Mouse (Mus musculus): ENCODE data around the gene Gm20715. TPM values are rescaled to one million over a fixed set of nuclear protein-coding genes. Genes with fewer than 3 reads are reported as not detected.

Gm20715 gene
- polyA plus RNA-seq, 1 experiment = not detected

- Histone ChIP-seq H3K4me1 (replicated peaks; ENCODE audit: control insufficient read depth, insufficient read depth, low read length) (peaks cover 10% of the 10 kb centered on the region), H3K4me3 (ENCODE audit: control insufficient read depth, insufficient read depth, low read length) (no peak overlapping the region), H3K27me3 (ENCODE audit: control insufficient read depth, insufficient read depth, low read length) (no peaks in the 10 kb centered on the region), H3K27ac (ENCODE audit: control insufficient read depth, insufficient read depth, low read length) (no peak overlapping the region), H3K36me3 (ENCODE audit: control insufficient read depth, insufficient read depth, low read length) (no peaks in the 10 kb centered on the region)
- WGBS = 14% methylated on average over 8 of the region's 8 CpGs
- no peak for DNase-seq
- TF ChIP-seq CTCF (IDR thresholded peaks at IDR 0.05; ENCODE audit: borderline replicate concordance, control insufficient read depth, extremely low read depth, insufficient read depth, low read length, poor library complexity) (no peak), POLR2A (IDR thresholded peaks at IDR 0.05; ENCODE audit: control insufficient read depth, extremely low read depth, insufficient read depth, low read length, poor library complexity) (no peak)
These were observed 26.1 kb upstream of the Gm20715 start for GRCm38 (mm10) chr7:6384011-6384410.

GRCm38 (mm10) chr7:6386995-6387394 lies 23.1 kb upstream of the Gm20715 start:
- no peak for TF ChIP-seq CTCF (IDR thresholded peaks at IDR 0.05; ENCODE audit: borderline replicate concordance, control insufficient read depth, extremely low read depth, insufficient read depth, low read length, poor library complexity)
- TF ChIP-seq POLR2A (IDR thresholded peaks at IDR 0.05; ENCODE audit: control insufficient read depth, extremely low read depth, insufficient read depth, low read length, poor library complexity) = no peak
- Histone ChIP-seq H3K27me3 (ENCODE audit: control insufficient read depth, insufficient read depth, low read length) (no peaks in the 10 kb centered on the region), H3K27ac (ENCODE audit: control insufficient read depth, insufficient read depth, low read length) (no peak overlapping the region), H3K4me3 (ENCODE audit: control insufficient read depth, insufficient read depth, low read length) (no peak overlapping the region), H3K4me1 (replicated peaks; ENCODE audit: control insufficient read depth, insufficient read depth, low read length) (peaks cover 10% of the 10 kb centered on the region), H3K36me3 (ENCODE audit: control insufficient read depth, insufficient read depth, low read length) (no peaks in the 10 kb centered on the region)
- WGBS = 96% methylated on average over 8 of the region's 8 CpGs
- DNase-seq = no peak

GRCm38 (mm10) chr7:6388971-6389370 lies 21.1 kb upstream of the Gm20715 start:
- H3K36me3 ChIP-seq (ENCODE audit: control insufficient read depth, insufficient read depth, low read length) = no peaks in the 10 kb centered on the region
- no peaks in the 10 kb centered on the region for H3K4me1 ChIP-seq (replicated peaks; ENCODE audit: control insufficient read depth, insufficient read depth, low read length)
- WGBS = 93% methylated on average over 5 of the region's 5 CpGs
- no peak overlapping the region for H3K27ac ChIP-seq (ENCODE audit: control insufficient read depth, insufficient read depth, low read length)
- no peak for DNase-seq
- H3K4me3 ChIP-seq (ENCODE audit: control insufficient read depth, insufficient read depth, low read length) = no peak overlapping the region
- TF ChIP-seq POLR2A (IDR thresholded peaks at IDR 0.05; ENCODE audit: control insufficient read depth, extremely low read depth, insufficient read depth, low read length, poor library complexity) = no peak
- TF ChIP-seq CTCF (IDR thresholded peaks at IDR 0.05; ENCODE audit: borderline replicate concordance, control insufficient read depth, extremely low read depth, insufficient read depth, low read length, poor library complexity) = no peak
- no peaks in the 10 kb centered on the region for H3K27me3 ChIP-seq (ENCODE audit: control insufficient read depth, insufficient read depth, low read length)

GRCm38 (mm10) chr7:6389449-6389848 lies 20.6 kb upstream of the Gm20715 start:
- no peak for DNase-seq
- WGBS = 84% methylated on average over 5 of the region's 5 CpGs
- Histone ChIP-seq H3K27ac (ENCODE audit: control insufficient read depth, insufficient read depth, low read length) (no peak overlapping the region), H3K4me3 (ENCODE audit: control insufficient read depth, insufficient read depth, low read length) (no peak overlapping the region), H3K27me3 (ENCODE audit: control insufficient read depth, insufficient read depth, low read length) (no peaks in the 10 kb centered on the region), H3K4me1 (replicated peaks; ENCODE audit: control insufficient read depth, insufficient read depth, low read length) (no peaks in the 10 kb centered on the region), H3K36me3 (ENCODE audit: control insufficient read depth, insufficient read depth, low read length) (no peaks in the 10 kb centered on the region)
- no peak for TF ChIP-seq CTCF (IDR thresholded peaks at IDR 0.05; ENCODE audit: borderline replicate concordance, control insufficient read depth, extremely low read depth, insufficient read depth, low read length, poor library complexity)
- TF ChIP-seq POLR2A (IDR thresholded peaks at IDR 0.05; ENCODE audit: control insufficient read depth, extremely low read depth, insufficient read depth, low read length, poor library complexity) = no peak

- TF ChIP-seq POLR2A (IDR thresholded peaks at IDR 0.05; ENCODE audit: control insufficient read depth, extremely low read depth, insufficient read depth, low read length, poor library complexity) = no peak
- no peak for TF ChIP-seq CTCF (IDR thresholded peaks at IDR 0.05; ENCODE audit: borderline replicate concordance, control insufficient read depth, extremely low read depth, insufficient read depth, low read length, poor library complexity)
- no peaks in the 10 kb centered on the region for H3K36me3 ChIP-seq (ENCODE audit: control insufficient read depth, insufficient read depth, low read length)
- H3K4me3 ChIP-seq (ENCODE audit: control insufficient read depth, insufficient read depth, low read length) = peak within 1 kb of the TSS; percentile 92
- peaks cover 4% of the 10 kb centered on the region for H3K4me1 ChIP-seq (replicated peaks; ENCODE audit: control insufficient read depth, insufficient read depth, low read length)
- no peak within 1 kb of the TSS; the same call in 1 of the 2 replicates for H3K27ac ChIP-seq (ENCODE audit: control insufficient read depth, insufficient read depth, low read length)
- WGBS = 33% methylated on average over 25 of the region's 25 CpGs
- no peaks in the 10 kb centered on the region for H3K27me3 ChIP-seq (ENCODE audit: control insufficient read depth, insufficient read depth, low read length)
- peak; percentile 57 for DNase-seq
These were observed 11.8 kb upstream of the Gm20715 start, which contains the start of gene Smim17 for GRCm38 (mm10) chr7:6397996-6398975. Smim17 (plus strand) TSS chr7:6398715.

GRCm38 (mm10) chr7:6414626-6415441 lies 4.8 kb downstream of the Gm20715 start:
- no peaks in the 10 kb centered on the region for H3K27me3 ChIP-seq (ENCODE audit: control insufficient read depth, insufficient read depth, low read length)
- H3K27ac ChIP-seq (ENCODE audit: control insufficient read depth, insufficient read depth, low read length) = no peak overlapping the region
- H3K36me3 ChIP-seq (ENCODE audit: control insufficient read depth, insufficient read depth, low read length) = no peaks in the 10 kb centered on the region
- no peak overlapping the region for H3K4me3 ChIP-seq (ENCODE audit: control insufficient read depth, insufficient read depth, low read length)
- 9% methylated on average over 21 of the region's 22 CpGs for WGBS
- TF ChIP-seq CTCF (IDR thresholded peaks at IDR 0.05; ENCODE audit: borderline replicate concordance, control insufficient read depth, extremely low read depth, insufficient read depth, low read length, poor library complexity) = no peak
- no peaks in the 10 kb centered on the region for H3K4me1 ChIP-seq (replicated peaks; ENCODE audit: control insufficient read depth, insufficient read depth, low read length)
- DNase-seq = no peak

Measured in thymus, adult 2 months (tissue).